Mouse (Mus musculus) embryo, embryonic 11 days (tissue): ENCODE data around the gene E130309D02Rik.
A peak's percentile ranks its signal among the peaks of the same experiment; 100 is the strongest.

ENCODE experiments used
- DNase-seq: peaks from one replicate; pipeline ENCODE4 v3.0.0-alpha.2; 2015

Gene E130309D02Rik

DNA sequence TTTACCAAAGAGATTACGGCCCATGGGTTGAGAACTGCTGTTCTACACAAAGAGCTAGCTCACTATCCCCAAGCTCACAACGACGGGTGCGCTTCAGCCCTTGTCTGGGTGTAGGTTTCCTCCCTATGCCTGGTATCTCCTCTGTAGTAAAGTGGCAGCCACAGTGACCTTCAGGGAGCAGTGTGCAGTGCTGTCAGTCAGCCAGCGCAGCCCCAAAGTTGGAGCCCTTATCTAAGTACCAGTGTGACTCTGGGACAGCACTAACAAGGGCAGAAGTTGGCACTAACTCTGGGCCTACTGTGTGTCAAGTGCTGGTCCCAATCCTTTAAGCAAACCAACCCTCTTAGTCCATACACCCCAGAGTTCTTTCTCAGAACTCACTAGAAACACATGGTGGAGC, 6.3 kb downstream of the E130309D02Rik start:
- DNase-seq: no peak

GRCm38 (mm10) chr5:143304251-143304650, 10.9 kb downstream of the E130309D02Rik start:
- no peak for DNase-seq

- no peak for DNase-seq
Measured at GRCm38 (mm10) chr5:143301296-143301695, 13.9 kb downstream of the E130309D02Rik start.

DNA sequence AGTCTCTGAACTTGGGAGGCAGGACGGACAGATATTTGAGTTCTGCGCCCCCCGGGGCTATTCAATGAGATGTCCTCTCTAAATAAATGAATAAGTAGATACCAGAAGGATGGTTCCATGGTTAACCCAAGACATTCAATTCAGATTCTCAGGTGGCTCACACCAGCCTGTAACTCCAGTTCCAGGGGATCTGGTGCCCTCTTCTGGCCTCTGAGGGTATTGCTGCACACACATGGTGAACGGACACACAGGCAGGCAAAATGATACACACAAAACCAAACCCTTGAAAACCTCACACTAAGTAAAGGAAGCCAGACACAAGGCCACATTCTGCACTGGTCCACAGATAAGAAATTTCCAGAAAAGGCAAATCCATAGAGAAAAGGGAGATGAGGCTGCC, 15.5 kb downstream of the E130309D02Rik start:
- peak; percentile 42 for DNase-seq

GRCm38 (mm10) chr5:143298391-143298790, 16.8 kb downstream of the E130309D02Rik start:
- DNase-seq: no peak

GRCm38 (mm10) chr5:143297986-143298385, 17.2 kb downstream of the E130309D02Rik start:
- no peak for DNase-seq

GRCm38 (mm10) chr5:143295330-143295729, 19.8 kb downstream of the E130309D02Rik start:
- no peak for DNase-seq

DNA sequence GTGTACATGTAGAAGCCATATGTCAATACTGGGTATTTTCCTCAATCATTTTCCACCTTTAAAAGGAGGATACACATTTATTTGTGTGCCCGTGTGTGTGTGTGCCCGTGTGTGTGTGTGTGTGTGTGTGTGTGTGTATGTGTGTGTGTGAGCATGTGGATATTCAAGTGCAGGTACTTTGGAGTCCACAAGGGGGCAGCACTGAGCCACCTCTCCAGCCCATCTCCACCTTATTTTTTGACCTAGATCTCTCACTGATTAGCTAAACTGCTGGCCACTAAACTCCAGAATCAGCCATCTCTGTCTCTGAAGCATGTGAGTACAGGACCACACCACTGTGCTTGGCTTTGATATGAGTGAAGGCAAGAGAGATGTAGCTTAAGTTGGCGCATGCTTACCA, 20.3 kb downstream of the E130309D02Rik start:
- DNase-seq: no peak

DNA sequence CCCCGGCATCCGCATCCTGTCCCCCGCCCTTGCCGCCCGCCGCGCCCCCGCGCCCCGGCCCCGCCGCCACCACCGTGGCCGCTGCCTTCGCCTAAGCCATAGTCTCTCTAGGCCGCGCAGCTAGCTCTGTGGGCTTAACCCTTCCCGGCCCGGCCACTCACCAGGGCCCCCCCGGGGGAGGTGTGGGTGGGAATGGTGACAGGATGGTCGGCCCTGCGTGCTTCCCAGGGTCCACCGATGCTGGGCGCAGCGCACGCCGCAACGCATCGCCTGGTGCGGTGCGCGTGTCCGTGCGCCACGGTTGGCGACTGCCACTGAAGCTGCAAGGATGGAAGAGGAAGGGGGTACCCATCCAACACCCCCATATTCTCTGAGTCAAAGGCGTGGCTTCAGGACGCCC, 21.8 kb downstream of the E130309D02Rik start, which contains the start of gene Zfp853:
TSS of gene Zfp853 (minus strand) at position 220 of the 400 bp plus-strand sequence.
- DNase-seq: peak; percentile 25

DNA sequence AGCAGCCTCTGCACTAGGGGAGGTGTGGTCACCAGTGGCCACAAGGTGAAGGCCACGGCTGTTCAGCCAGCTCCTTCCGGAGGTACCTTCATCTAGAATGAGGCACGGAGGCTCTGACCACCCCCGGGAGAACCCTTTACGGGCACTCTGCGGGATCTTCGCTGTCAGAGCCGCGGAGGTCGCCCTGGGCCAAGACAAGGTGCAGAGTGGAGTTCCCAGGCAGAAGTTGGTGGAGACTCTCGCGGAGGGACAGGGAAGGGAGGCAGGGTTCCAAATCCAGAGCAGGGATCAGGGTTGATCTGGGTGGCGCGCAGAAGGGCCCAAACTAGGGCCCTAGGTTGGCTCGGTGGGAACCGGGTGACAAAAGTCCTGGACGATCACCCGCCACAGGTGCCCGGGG, 22.3 kb downstream of the E130309D02Rik start:
- DNase-seq: peak; percentile 8

GRCm38 (mm10) chr5:143289299-143289698, 25.9 kb downstream of the E130309D02Rik start:
- DNase-seq: no peak

GRCm38 (mm10) chr5:143288378-143288911, 26.7 kb downstream of the E130309D02Rik start:
- DNase-seq: peak; percentile 21

GRCm38 (mm10) chr5:143287774-143288328, 27.3 kb downstream of the E130309D02Rik start:
- peak; percentile 41 for DNase-seq

GRCm38 (mm10) chr5:143284762-143285161, 30.4 kb downstream of the E130309D02Rik start:
- DNase-seq: peak; percentile 21

DNA sequence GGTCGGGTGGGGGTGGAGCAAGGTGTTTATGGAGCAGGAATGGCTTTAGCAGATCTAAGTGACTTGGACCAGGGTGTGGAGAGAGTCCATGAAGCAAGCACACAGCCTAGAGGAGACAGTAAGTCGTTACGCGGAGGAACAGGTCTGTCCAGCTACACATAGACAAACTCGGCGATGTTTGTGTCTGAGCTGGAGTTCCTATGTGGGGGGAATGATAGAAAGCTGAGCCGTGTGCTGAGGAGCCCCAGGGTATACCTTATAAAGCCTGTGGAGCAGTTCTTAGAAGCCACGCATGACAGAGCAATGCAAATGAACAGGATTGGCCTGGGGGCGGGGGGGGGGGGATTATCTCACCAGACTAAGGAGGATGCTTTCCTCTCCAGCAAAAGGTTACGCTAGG, 35.9 kb downstream of the E130309D02Rik start:
- DNase-seq: no peak

DNA sequence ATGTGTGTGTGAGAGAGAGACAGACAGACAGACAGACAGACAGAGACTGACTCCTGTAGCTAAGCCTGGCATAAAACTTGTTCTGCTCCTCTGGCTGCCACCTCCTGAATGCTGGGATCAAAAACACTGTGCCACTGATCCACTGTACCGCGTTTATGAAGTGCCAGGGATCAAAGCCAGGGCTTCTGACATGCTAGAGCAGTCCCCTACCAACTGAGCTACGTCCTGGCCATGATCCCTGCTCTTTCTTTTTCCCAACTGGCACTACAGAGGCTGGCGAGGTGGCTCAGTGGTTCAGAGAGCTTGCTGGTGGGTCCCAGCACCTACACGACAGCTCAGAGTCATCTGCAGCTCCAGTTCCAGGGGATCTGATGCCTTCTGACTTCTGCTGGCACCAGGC, 39.4 kb downstream of the E130309D02Rik start:
- no peak for DNase-seq

DNA sequence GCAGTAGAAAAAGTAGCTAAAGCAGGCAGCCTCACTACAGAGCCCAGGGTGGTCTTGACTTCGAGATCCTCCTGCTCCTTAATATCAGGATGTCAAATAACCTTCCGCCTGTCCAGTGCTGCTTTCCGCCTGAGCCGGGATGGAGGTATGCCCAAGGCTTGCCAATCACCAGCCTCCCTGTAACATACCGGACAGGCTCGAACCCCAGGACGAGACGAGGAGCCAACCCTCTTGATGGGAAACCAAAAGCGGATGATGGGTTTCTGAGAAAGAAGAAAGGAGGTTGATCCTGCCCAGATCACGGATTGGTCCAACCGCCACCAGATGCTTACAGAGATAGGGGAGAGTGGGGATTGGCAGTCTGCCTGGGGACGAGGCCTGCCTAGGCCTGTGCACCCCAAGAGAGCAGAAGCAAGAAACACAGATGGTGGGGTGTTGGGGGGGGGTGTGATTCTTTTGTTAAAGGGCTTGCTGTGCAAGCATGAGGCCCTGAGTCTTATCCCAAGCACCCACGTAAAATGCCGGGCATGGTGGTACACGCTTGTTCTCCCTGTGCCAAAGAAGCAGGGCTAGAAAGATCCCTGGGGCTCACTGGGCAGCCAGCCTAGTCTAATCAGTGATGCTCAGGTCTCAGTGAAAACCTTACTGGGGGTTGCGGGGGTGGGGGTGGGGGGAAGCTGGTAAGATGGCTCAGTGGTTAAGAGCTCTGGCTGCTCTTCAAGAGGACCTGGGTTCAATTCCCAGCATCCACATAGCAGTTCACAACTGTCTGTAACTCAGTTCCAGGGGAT, 42.4 kb downstream of the E130309D02Rik start:
- no peak for DNase-seq

DNA sequence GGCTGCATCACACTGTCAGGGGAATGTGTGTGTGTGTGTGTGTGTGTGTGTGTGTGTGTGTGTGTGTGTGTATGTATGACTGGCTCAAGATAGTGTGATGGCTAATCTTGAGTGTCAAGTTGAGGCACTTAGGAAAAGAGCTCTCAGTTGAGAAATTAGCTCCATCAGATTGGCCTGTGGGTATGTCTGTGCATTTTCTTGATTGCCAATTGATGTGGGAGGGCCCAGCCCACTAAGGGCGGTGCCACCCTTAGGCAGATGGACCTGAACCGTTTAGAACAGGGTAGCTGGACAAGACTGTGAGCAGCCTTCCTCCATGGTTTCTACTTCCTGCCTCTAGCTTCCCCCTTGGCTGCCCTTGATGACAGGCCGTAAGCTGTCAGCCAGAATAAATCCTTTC, 43.1 kb downstream of the E130309D02Rik start:
- no peak for DNase-seq

- DNase-seq: no peak
Measured at GRCm38 (mm10) chr5:143271642-143272041, 43.5 kb downstream of the E130309D02Rik start.

- DNase-seq: no peak
Measured at GRCm38 (mm10) chr5:143270151-143270519, 45.0 kb downstream of the E130309D02Rik start.

DNA sequence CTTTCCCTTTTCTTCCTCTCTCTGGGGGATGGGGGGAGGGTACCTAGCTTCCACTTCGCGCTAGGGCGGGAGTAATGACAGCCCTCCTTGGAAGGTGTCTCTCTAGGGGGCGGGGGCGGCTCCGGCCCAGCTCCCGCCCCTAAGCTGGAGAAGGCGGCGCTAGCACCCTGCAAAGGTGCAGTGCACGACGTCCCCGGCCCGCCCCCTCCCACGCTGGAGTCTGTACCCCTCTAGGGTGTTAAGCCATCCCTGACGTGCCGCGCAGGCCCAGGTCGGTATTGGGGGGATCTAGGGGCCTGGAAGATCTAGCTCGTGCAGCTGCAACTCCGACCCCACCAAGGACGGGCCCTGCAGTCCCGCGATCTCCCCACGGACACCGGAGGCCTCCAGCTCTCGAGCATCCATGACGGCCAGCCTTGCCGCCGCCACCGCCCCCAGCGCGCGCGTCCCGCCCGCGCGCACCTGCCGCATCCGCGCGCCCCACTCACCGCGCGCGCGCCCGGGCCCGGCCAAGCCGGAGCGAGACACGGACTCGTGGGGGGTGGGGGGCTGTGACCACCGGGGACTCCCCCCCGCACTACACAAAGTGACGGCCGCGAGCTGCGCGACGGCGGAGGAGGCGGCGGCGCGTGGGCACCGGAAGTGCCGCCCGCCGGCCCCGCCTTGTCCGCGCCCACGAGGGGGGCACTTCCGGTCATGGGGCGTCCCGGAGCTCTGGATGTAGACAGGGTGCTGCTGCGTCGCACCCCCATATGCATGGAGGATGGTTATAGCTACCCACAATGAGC, 45.6 kb downstream of the E130309D02Rik start, which contains the start of gene Zfp316:
TSS of gene Zfp316 (minus strand) at position 660 of the 788 bp plus-strand sequence.
- peak; percentile 86 for DNase-seq

GRCm38 (mm10) chr5:143268985-143269362, 46.2 kb downstream of the E130309D02Rik start:
- DNase-seq: no peak

DNA sequence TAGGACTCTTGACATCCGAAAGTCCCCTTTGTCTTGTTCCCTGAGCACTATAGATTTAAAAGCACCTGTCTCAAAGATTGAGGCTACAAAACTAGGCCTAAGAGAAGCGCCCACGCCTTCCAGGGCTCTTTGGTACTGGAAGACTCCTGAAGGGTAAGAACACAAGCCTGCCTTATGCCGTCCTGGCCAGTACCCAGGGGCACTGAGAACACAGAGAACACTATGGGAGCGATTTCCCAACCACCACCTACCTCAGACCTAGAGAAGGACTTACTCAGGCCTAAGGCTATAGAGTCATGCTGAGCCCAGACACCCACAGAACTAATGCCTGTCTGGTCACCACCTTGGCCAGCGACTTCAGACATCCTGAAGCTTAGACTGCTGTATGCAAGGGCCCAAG, 48.4 kb downstream of the E130309D02Rik start:
- no peak for DNase-seq
